Mouse (Mus musculus) frontal cortex, adult (tissue): ENCODE data around the gene Slc44a2.
"Not testable (repeated sequence)": the region's sequence is repeated elsewhere in the genome, so short reads cannot be mapped to it uniquely, and the experiment has no call there.

Experiments
- ATAC-seq: cut with Nextera tagmentation; 2 replicates; pipeline ENCODE4 v1.9.2; 2017; ENCODE audit warnings: mild to moderate bottlenecking, moderate library complexity, mixed read lengths; ENCODE audit not compliant: low TSS enrichment

The Slc44a2 gene

GRCm38 (mm10) chr9:21320619-21321512, at the start of gene Slc44a2:
TSS of gene Slc44a2 (plus strand) at chr9:21320698.
- peak; percentile 73 for ATAC-seq

GRCm38 (mm10) chr9:21272391-21272790, 48.1 kb upstream of the Slc44a2 start:
- ATAC-seq: no peak

- ATAC-seq: no peak
Measured at GRCm38 (mm10) chr9:21273094-21273493, 47.4 kb upstream of the Slc44a2 start.

- ATAC-seq: no peak
Measured at GRCm38 (mm10) chr9:21273520-21274228, 46.8 kb upstream of the Slc44a2 start.

- ATAC-seq: no peak
Measured at GRCm38 (mm10) chr9:21274336-21274735, 46.2 kb upstream of the Slc44a2 start.

GRCm38 (mm10) chr9:21275013-21275710, 45.3 kb upstream of the Slc44a2 start:
- no peak for ATAC-seq

- ATAC-seq: no peak
Measured at GRCm38 (mm10) chr9:21275727-21276126, 44.8 kb upstream of the Slc44a2 start.

GRCm38 (mm10) chr9:21276307-21276706, 44.2 kb upstream of the Slc44a2 start:
- no peak for ATAC-seq

- no peak for ATAC-seq
Measured at GRCm38 (mm10) chr9:21277776-21278175, 42.7 kb upstream of the Slc44a2 start.

- no peak for ATAC-seq
Measured at GRCm38 (mm10) chr9:21283591-21283990, 36.9 kb upstream of the Slc44a2 start.

GRCm38 (mm10) chr9:21283994-21284393, 36.5 kb upstream of the Slc44a2 start:
- no peak for ATAC-seq

GRCm38 (mm10) chr9:21286753-21287152, 33.7 kb upstream of the Slc44a2 start:
- no peak for ATAC-seq

GRCm38 (mm10) chr9:21287571-21288402, 32.7 kb upstream of the Slc44a2 start, which contains the start of gene Kri1:
TSS of gene Kri1 (minus strand) at chr9:21287969.
- ATAC-seq: peak; percentile 73

GRCm38 (mm10) chr9:21288404-21289336, 31.8 kb upstream of the Slc44a2 start:
- no peak for ATAC-seq

GRCm38 (mm10) chr9:21289337-21289671, 31.2 kb upstream of the Slc44a2 start:
- no peak for ATAC-seq

- no peak for ATAC-seq
Measured at GRCm38 (mm10) chr9:21290589-21290988, 29.9 kb upstream of the Slc44a2 start.

- ATAC-seq: peak; percentile 85
Measured at GRCm38 (mm10) chr9:21291022-21291787, 29.3 kb upstream of the Slc44a2 start, which contains the start of gene Cdkn2d. TSS of gene Cdkn2d (minus strand) at chr9:21291407.

GRCm38 (mm10) chr9:21291868-21292267, 28.6 kb upstream of the Slc44a2 start:
- ATAC-seq: not testable (repeated sequence)

- no peak for ATAC-seq
Measured at GRCm38 (mm10) chr9:21292271-21292670, 28.2 kb upstream of the Slc44a2 start.
